Mouse (Mus musculus): Measurements from ENCODE around the gene Ifi213. TPM values are rescaled to one million over a fixed set of nuclear protein-coding genes. Genes with fewer than 3 reads are reported as not detected.

Gene Ifi213
- polyA plus RNA-seq, 1 experiment from 2014 or later, result 0.34 TPM

DNA sequence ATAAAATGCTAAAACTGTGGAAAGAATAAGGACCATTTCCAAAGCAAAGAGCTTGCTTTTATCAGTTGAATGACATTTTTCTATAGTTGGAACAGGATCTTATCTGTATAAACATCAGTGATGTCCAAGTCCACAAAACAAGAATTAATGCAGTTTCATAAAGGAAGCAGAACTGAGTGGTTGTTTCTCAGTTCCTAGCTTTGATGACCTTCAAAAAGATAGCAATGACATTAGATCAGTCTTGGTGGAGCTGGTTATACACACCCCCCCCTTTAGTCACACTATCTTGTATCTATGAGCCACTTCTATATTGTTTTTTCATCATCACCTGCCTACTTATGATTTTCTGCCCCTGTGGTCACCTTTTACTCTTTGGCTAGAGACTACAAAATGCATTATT lies 77.6 kb downstream of the Ifi213 start:
- Histone ChIP-seq H3K36me3 (ENCODE audit: control insufficient read depth, insufficient read depth, low read length) (no peaks in the 10 kb centered on the region), H3K27ac (replicated peaks) (no peak overlapping the region), H3K4me3 (ENCODE audit: low read depth, low read length) (no peak overlapping the region), H3K4me2 (replicated peaks; ENCODE audit: low read depth) (no peak overlapping the region), H3K9ac (ENCODE audit: low read length) (no peak overlapping the region), H3K27me3 (ENCODE audit: control insufficient read depth, insufficient read depth, low read length) (no peaks in the 10 kb centered on the region), H3K9me3 (ENCODE audit: control insufficient read depth, low read length) (no peaks in the 10 kb centered on the region), H3K4me1 (replicated peaks; ENCODE audit: control insufficient read depth, insufficient read depth) (no peaks in the 10 kb centered on the region)
- no peak for DNase-seq (ENCODE audit: low spot score)
- ATAC-seq (ENCODE audit: low FRiP score, low TSS enrichment), result no peak
- TF ChIP-seq CTCF (IDR thresholded peaks at IDR 0.05; ENCODE audit: low read depth) (no peak), EP300 (optimal IDR thresholded peaks at IDR 0.05) (no peak)

Small RNAs within 50 kb of the gene (microRNA-seq; reads per million reads assigned to microRNA genes)
- gene Gm44339 (not detected), gene Gm44481 (not detected)

Other genes with a start within 250 kb of the Ifi213 start
- 3.9 and 4.7 TPM in 2 replicates for gene Aim2, start 248.4 kb downstream of the Ifi213 start, polyA plus RNA-seq (2015; fragmentation: Nextera tagmentation; extraction: Ambion mirVana)
- 0.99 and 1.4 TPM in 2 replicates for gene Cadm3, start 231.6 kb downstream of the Ifi213 start, polyA plus RNA-seq (2015; fragmentation: Nextera tagmentation; extraction: Ambion mirVana)
- gene Ifi206, start 108.2 kb downstream of the Ifi213 start, polyA plus RNA-seq (2015; fragmentation: Nextera tagmentation; extraction: Ambion mirVana), result 0.13 and 0.15 TPM in 2 replicates
- not detected in 2 replicates for gene Ifi214, start 63.3 kb downstream of the Ifi213 start, polyA plus RNA-seq (2015; fragmentation: Nextera tagmentation; extraction: Ambion mirVana)
- gene Ifi209, start 31.6 kb upstream of the Ifi213 start, polyA plus RNA-seq (2015; fragmentation: Nextera tagmentation; extraction: Ambion mirVana), result 0.32 and 0.74 TPM in 2 replicates
- gene Ifi208, start 74.4 kb upstream of the Ifi213 start, polyA plus RNA-seq (2015; fragmentation: Nextera tagmentation; extraction: Ambion mirVana), result not detected in 2 replicates
- gene Ifi207, start 142.5 kb upstream of the Ifi213 start, polyA plus RNA-seq (2015; fragmentation: Nextera tagmentation; extraction: Ambion mirVana), result 0.59 and 0.85 TPM in 2 replicates
- gene Ifi204, start 167.7 kb upstream of the Ifi213 start, polyA plus RNA-seq (2015; fragmentation: Nextera tagmentation; extraction: Ambion mirVana), result 2.3 and 2.7 TPM in 2 replicates